Comparison of ENCODE assay signal across 12 mouse cellular contexts in the genomic region with DNA sequence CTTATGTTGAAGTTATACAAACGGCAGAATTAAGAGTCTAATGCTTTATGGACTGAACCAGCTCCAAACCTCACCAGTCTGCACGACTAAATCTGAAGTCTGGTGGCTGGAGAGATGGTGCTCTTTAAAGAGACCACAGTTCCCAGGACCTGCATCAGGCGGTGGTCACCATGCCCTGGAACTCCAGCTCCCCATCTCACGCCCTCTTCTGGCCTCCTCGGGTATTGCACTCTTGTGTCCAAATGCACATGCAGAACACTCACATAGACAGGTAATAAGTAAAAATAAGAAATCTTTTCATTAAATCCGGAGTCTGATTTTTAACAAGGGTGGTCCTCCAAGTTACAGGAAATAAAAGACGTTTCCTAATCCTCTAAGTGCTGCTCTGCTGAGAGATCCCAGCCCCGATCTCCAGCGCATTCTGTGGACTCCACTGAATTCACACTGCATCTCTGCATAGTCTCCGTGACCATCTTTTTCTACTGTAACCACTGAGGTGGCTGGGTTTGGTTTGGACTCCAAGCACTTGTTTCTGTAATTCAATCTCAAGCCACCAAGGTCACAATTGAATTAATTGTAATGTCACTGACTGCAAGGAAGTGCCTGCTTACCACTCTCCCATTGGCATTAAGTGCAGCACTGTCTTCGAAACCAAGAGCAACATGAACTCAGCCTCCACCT. TPM values are rescaled to one million over a fixed set of nuclear protein-coding genes. Genes with fewer than 3 reads are reported as not detected.
DNase-seq lines count a peak whose midpoint lies in the region; ATAC-seq and TF ChIP-seq lines count a peak whose summit lies in the region.
"Had no signal": no experiment of that assay in that cellular context is flagged by ENCODE, and none has a peak within 500 bp of the region (broad histone marks: within the 10 kb centered on the region; RNA-seq: fewer than 3 reads in every experiment).

A gene (plus strand): TSS at position 631 of the 681 bp plus-strand sequence.

- no peaks in the 10 kb centered on the region for H3K36me3 ChIP-seq in ES-Bruce4 (ENCODE audit: control insufficient read depth, insufficient read depth, low read length, poor library complexity, severe bottlenecking)
- H3K36me3 ChIP-seq in limb, embryonic 11.5 days (ENCODE audit: control insufficient read depth, insufficient read depth, low read length): no peaks in the 10 kb centered on the region
- no peaks in the 10 kb centered on the region for H3K36me3 ChIP-seq in forebrain, embryonic 13.5 days (ENCODE audit: poor library complexity, severe bottlenecking)

- WGBS in cerebellum, adult 2 months: 62% methylated on average over 11 of the region's 11 CpGs
- WGBS in limb, embryonic 11.5 days: 62% methylated on average over 11 of the region's 11 CpGs
- 64% methylated on average over 11 of the region's 11 CpGs for WGBS in forebrain, embryonic 13.5 days

- no peak within 1 kb of the TSS for H3K27ac ChIP-seq in cerebellum, adult 2 months (ENCODE audit: insufficient read depth, low read length)
- H3K27ac ChIP-seq in left cerebral cortex, adult 2 months: no peak within 1 kb of the TSS
- H3K27ac ChIP-seq in ES-Bruce4 (ENCODE audit: insufficient read depth, low read length): no peak within 1 kb of the TSS
- no peak within 1 kb of the TSS for H3K27ac ChIP-seq in limb, embryonic 11.5 days (replicated peaks; ENCODE audit: low read depth, low read length)
- no peak within 1 kb of the TSS for H3K27ac ChIP-seq in forebrain, embryonic 13.5 days

- no peaks in the 10 kb centered on the region for H3K4me1 ChIP-seq in cerebellum, adult 2 months (ENCODE audit: control insufficient read depth, insufficient read depth, low read length)
- no peaks in the 10 kb centered on the region for H3K4me1 ChIP-seq in ES-Bruce4 (ENCODE audit: control insufficient read depth, insufficient read depth, low read length)
- no peaks in the 10 kb centered on the region for H3K4me1 ChIP-seq in limb, embryonic 11.5 days (ENCODE audit: control insufficient read depth, insufficient read depth, low read length)
- no peaks in the 10 kb centered on the region for H3K4me1 ChIP-seq in forebrain, embryonic 13.5 days

- no peak within 1 kb of the TSS for H3K4me3 ChIP-seq in cerebellum, adult 2 months (replicated peaks; ENCODE audit: insufficient read depth, low read depth, low read length)
- no peak within 1 kb of the TSS for H3K4me3 ChIP-seq in left cerebral cortex, adult 2 months
- H3K4me3 ChIP-seq in ES-Bruce4 (ENCODE audit: low read depth, low read length): no peak within 1 kb of the TSS
- no peak within 1 kb of the TSS for H3K4me3 ChIP-seq in limb, embryonic 11.5 days (ENCODE audit: low read depth, low read length)
- no peak within 1 kb of the TSS for H3K4me3 ChIP-seq in forebrain, embryonic 13.5 days
- H3K4me3 ChIP-seq: erythroblast, embryonic 14.5 days; megakaryocyte, embryonic 14.5 days had no signal

- no peaks in the 10 kb centered on the region for H3K27me3 ChIP-seq in cerebellum, adult 2 months (ENCODE audit: control insufficient read depth, insufficient read depth, low read length)
- no peaks in the 10 kb centered on the region for H3K27me3 ChIP-seq in ES-Bruce4 (ENCODE audit: control insufficient read depth, insufficient read depth, low read length, poor library complexity, severe bottlenecking)
- H3K27me3 ChIP-seq in limb, embryonic 11.5 days (ENCODE audit: control insufficient read depth, insufficient read depth, low read length): no peaks in the 10 kb centered on the region
- H3K27me3 ChIP-seq in forebrain, embryonic 13.5 days: no peaks in the 10 kb centered on the region

- H3K9ac ChIP-seq in ES-Bruce4 (ENCODE audit: low read depth, poor library complexity, severe bottlenecking): no peak within 1 kb of the TSS
- H3K9ac ChIP-seq in limb, embryonic 11.5 days (ENCODE audit: low read length): no peak within 1 kb of the TSS
- H3K9ac ChIP-seq in forebrain, embryonic 13.5 days: no peak within 1 kb of the TSS

- TF ChIP-seq CTCF in cerebellum, adult 2 months (IDR thresholded peaks at IDR 0.05; ENCODE audit: borderline replicate concordance, insufficient read depth, low read depth, low read length): peak; percentile 20; the same call in 1 of the 2 replicates
- peak; percentile 18 for TF ChIP-seq CTCF in left cerebral cortex, adult 2 months (IDR thresholded peaks at IDR 0.05)
- TF ChIP-seq CTCF in ES-Bruce4 (IDR thresholded peaks at IDR 0.05; ENCODE audit: low read depth, low read length): peak; percentile 70

- no peak for TF ChIP-seq EP300 in ES-Bruce4 (IDR thresholded peaks at IDR 0.05; ENCODE audit: insufficient read depth, low read depth, low read length)

- DNase-seq in cerebellum, adult 2 months: no peak
- no peak for DNase-seq in cerebellum, adult 8-10 months
- DNase-seq in left cerebral cortex, adult 2 months (ENCODE audit: extremely low spot score in 1 of 2, low spot score in 2 of 2): no peak
- DNase-seq in left cerebral cortex, postnatal 10 days (ENCODE audit: extremely low spot score in 1 of 2, low spot score in 2 of 2): no peak
- peak; percentile 40 for DNase-seq in limb, embryonic 11.5 days (ENCODE audit: low spot score)
- no peak for DNase-seq in urinary bladder, postnatal 36 days (ENCODE audit: low spot score in 2 of 2)
- DNase-seq: layer of hippocampus, postnatal 36 days had no signal

- no peak for ATAC-seq in limb, embryonic 11.5 days (ENCODE audit: insufficient number of reproducible peaks, low FRiP score, low TSS enrichment, low read depth)
- no peak for ATAC-seq in forebrain, embryonic 13.5 days

- intact Hi-C loops in left cerebral cortex, adult 2 months (cut with DNase I): no loop called here
- intact Hi-C loops in left cerebral cortex, postnatal 10 days (cut with DNase I): no loop called here

- H3K4me2 ChIP-seq in limb, embryonic 11.5 days (ENCODE audit: low read depth, severe bottlenecking): no peak within 1 kb of the TSS
- H3K4me2 ChIP-seq in forebrain, embryonic 13.5 days: no peak within 1 kb of the TSS

- no peak for TF ChIP-seq POLR2A in cerebellum, adult 2 months (IDR thresholded peaks at IDR 0.05; ENCODE audit: borderline replicate concordance, insufficient read depth, low read length)
- TF ChIP-seq POLR2A in ES-Bruce4 (IDR thresholded peaks at IDR 0.05; ENCODE audit: insufficient read depth, low read length): no peak

- no peaks in the 10 kb centered on the region for H3K9me3 ChIP-seq in ES-Bruce4 (replicated peaks; ENCODE audit: control insufficient read depth, insufficient read depth, low read length, poor library complexity, severe bottlenecking)
- H3K9me3 ChIP-seq in limb, embryonic 11.5 days (ENCODE audit: control insufficient read depth, low read length): no peaks in the 10 kb centered on the region
- H3K9me3 ChIP-seq in forebrain, embryonic 13.5 days (replicated peaks): no peaks in the 10 kb centered on the region

RNA-seq across cellular contexts. Expression of the gene that starts here (rescaled TPM):
- polyA plus RNA-seq in cerebellum, adult 2 months (2012; rRNA removed): not detected in 2 replicates
- not detected for total RNA-seq in left cerebral cortex, adult 2 months (2021)
- not detected for total RNA-seq in left cerebral cortex, postnatal 10 days (2021)
- not detected in 2 replicates for polyA plus RNA-seq in ES-Bruce4 (2011; ENCODE audit: insufficient read depth, insufficient read length, low read depth, missing spikeins)
- not detected in 2 replicates for polyA plus RNA-seq in limb, embryonic 11.5 days (2014; fragmentation: Nextera tagmentation; extraction: Ambion mirVana)
- polyA plus RNA-seq in forebrain, embryonic 13.5 days (2015; fragmentation: Nextera tagmentation; extraction: Ambion mirVana): not detected in 2 replicates
- total RNA-seq: heart, postnatal 14 days; layer of hippocampus, postnatal 36 days had no signal
- polyA plus RNA-seq: erythroblast, embryonic 14.5 days had no signal

Comparison
In these comparisons a context has a peak if more than half of its experiments do, and no peak if none do; other contexts are left out.
1. Peak in DNase-seq in limb, embryonic 11.5 days; RNA of the gene not detected or under 1 TPM.
2. CTCF ChIP-seq: peak in every context shown above with its lines; median percentile 70 in ES-Bruce4; 20 in cerebellum, adult 2 months; 18 in left cerebral cortex, adult 2 months.